Mouse (Mus musculus) forebrain, postnatal 0 days (tissue): ENCODE data around the gene Aida. TPM values are rescaled to one million over a fixed set of nuclear protein-coding genes. Genes with fewer than 3 reads are reported as not detected.

ENCODE experiments used
- ATAC-seq: fragments of 200-750 bp; cut with Nextera tagmentation; 2 replicates; pipeline ENCODE4 v1.8.0; 2017; ENCODE audit warnings: mild to moderate bottlenecking, moderate library complexity
- DNase-seq: peaks from one replicate; pipeline ENCODE4 v3.0.0-alpha.2; 2015
- H3K27ac ChIP-seq: fragments of 300-500 bp; sonication (generic); 2 replicates; pipeline ENCODE4 v1.5.1; 2014; ENCODE audit warnings: low read depth, mild to moderate bottlenecking, antibody characterized with exemption, low read length, moderate library complexity, mixed read lengths
- H3K27me3 ChIP-seq: fragments of 300-500 bp; sonication (generic); 2 replicates; pipeline ENCODE4 v1.6.1; 2014; ENCODE audit warnings: mild to moderate bottlenecking, low read length, mixed read lengths; ENCODE audit not compliant: insufficient read depth
- H3K36me3 ChIP-seq: fragments of 300-500 bp; sonication (generic); 2 replicates; pipeline ENCODE4 v1.6.1; 2014; ENCODE audit warnings: mild to moderate bottlenecking, moderate library complexity; ENCODE audit not compliant: insufficient read depth
- H3K4me1 ChIP-seq: fragments of 300-500 bp; sonication (generic); 2 replicates; pipeline ENCODE4 v1.6.1; 2014; ENCODE audit warnings: antibody characterized with exemption; ENCODE audit not compliant: insufficient read depth
- H3K4me2 ChIP-seq: fragments of 300-500 bp; sonication (generic); 2 replicates; pipeline ENCODE4 v1.6.1; 2014; ENCODE audit warnings: low read depth, mild to moderate bottlenecking, moderate library complexity
- H3K4me3 ChIP-seq: fragments of 300-500 bp; sonication (generic); 2 replicates; pipeline ENCODE4 v1.5.1; 2014; ENCODE audit warnings: low read depth, low read length, mixed read lengths
- H3K9ac ChIP-seq: fragments of 300-500 bp; sonication (generic); 2 replicates; pipeline ENCODE4 v1.6.1; 2014; ENCODE audit warnings: mild to moderate bottlenecking
- H3K9me3 ChIP-seq: fragments of 300-500 bp; sonication (generic); 2 replicates; pipeline ENCODE4 v1.6.1; 2016; ENCODE audit warnings: low read length
- CTCF ChIP-seq: sonication (generic); IDR thresholded peaks from 2 replicates; pipeline ENCODE4 v1.5.1; 2016; ENCODE audit warnings: antibody characterized with exemption, control low read depth, low read depth
- whole genome bisulfite sequencing: fragments of 180-500 bp; shearing (Covaris S2); extraction: QIAGEN DNeasy Blood & Tissue Kit; methylation state at CpG from one replicate; pipeline ENCODE4 v1.1.7; 2014; 5-methylcytosine and 5-hydroxymethylcytosine counted together
- polyA plus RNA-seq: library from polyadenylated mRNA; unstranded; fragments of >200 nt; fragmentation: Nextera tagmentation; extraction: Ambion mirVana; gene quantifications from 2 replicates; pipeline ENCODE4 v1.2.1, GENCODE M21; 2015
- total RNA-seq: library from RNA; depleted of rRNA; stranded (reverse); fragments of >200 nt; gene quantifications from 2 replicates; pipeline ENCODE4 v1.2.3, GENCODE M21; 2014

Aida gene
- total and polyA plus RNA-seq, 2 experiments from 2014 or later, result 46.1 to 54.7 TPM

DNA sequence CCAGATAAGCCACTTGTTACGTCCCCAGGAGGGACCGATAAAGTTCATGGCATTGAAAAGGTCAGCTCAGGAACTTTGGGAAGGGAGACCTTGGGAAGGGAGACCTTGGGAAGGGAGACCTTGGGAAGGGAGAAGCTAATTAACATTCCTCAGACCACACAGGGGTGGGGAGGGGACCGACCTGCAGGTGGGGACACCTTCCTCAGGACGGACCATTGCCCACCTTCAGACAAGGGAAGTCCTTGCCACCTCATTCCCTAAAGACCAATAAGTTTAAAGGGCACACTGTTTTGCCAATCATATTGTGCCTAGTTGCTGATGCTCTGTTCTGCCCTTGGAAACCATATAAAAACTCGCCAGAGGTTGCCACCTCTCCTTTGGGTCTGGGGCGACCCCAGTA lies 28.7 kb upstream of the Aida start:
- 0 out of 2 replicates have a peak, but pooled peaks cover 2% of the 10 kb centered on the region for H3K4me1 ChIP-seq
- H3K27me3 ChIP-seq, result no peaks in the 10 kb centered on the region
- no peak overlapping the region for H3K4me2 ChIP-seq
- H3K9me3 ChIP-seq, result no peaks in the 10 kb centered on the region
- no peak for DNase-seq
- H3K4me3 ChIP-seq, result no peak overlapping the region
- no peak overlapping the region for H3K9ac ChIP-seq
- ATAC-seq, result no peak
- no peaks in the 10 kb centered on the region for H3K36me3 ChIP-seq
- WGBS, result 79% methylated on average over 6 of the region's 6 CpGs
- no peak for TF ChIP-seq CTCF
- H3K27ac ChIP-seq, result no peak overlapping the region

- Histone ChIP-seq H3K27me3 (no peaks in the 10 kb centered on the region), H3K4me3 (no peak overlapping the region), H3K4me2 (no peak overlapping the region), H3K9ac (no peak overlapping the region), H3K9me3 (no peaks in the 10 kb centered on the region), H3K36me3 (peaks cover 10% of the 10 kb centered on the region; the same call in 1 of the 2 replicates), H3K4me1 (no peaks in the 10 kb centered on the region), H3K27ac (no peak overlapping the region)
- peak; percentile 70 for TF ChIP-seq CTCF
- DNase-seq, result peak; percentile 61
- 64% methylated on average over 10 of the region's 10 CpGs for WGBS
- peak; percentile 74; the same call in 1 of the 2 replicates for ATAC-seq
Measured at GRCm38 (mm10) chr1:183272867-183273818, 23.2 kb upstream of the Aida start.

- DNase-seq (no peak), ATAC-seq (no peak)
- TF ChIP-seq CTCF, result no peak
- H3K9me3 ChIP-seq, result no peaks in the 10 kb centered on the region
- no peaks in the 10 kb centered on the region for H3K4me1 ChIP-seq
- H3K27ac ChIP-seq, result no peak overlapping the region
- H3K9ac ChIP-seq, result no peak overlapping the region
- H3K4me3 ChIP-seq, result no peak overlapping the region
- H3K4me2 ChIP-seq, result no peak overlapping the region
- no peaks in the 10 kb centered on the region for H3K27me3 ChIP-seq
- H3K36me3 ChIP-seq, result peaks cover 15% of the 10 kb centered on the region
- WGBS, result 84% methylated on average over 3 of the region's 3 CpGs
Measured at GRCm38 (mm10) chr1:183274385-183274784, 22.0 kb upstream of the Aida start.

GRCm38 (mm10) chr1:183275763-183276162 lies 20.6 kb upstream of the Aida start:
- H3K27ac ChIP-seq, result no peak overlapping the region
- H3K27me3 ChIP-seq, result no peaks in the 10 kb centered on the region
- DNase-seq (no peak), ATAC-seq (no peak)
- no peaks in the 10 kb centered on the region for H3K4me1 ChIP-seq
- no peak overlapping the region for H3K4me2 ChIP-seq
- no peak overlapping the region for H3K4me3 ChIP-seq
- no peaks in the 10 kb centered on the region for H3K9me3 ChIP-seq
- peaks cover 25% of the 10 kb centered on the region for H3K36me3 ChIP-seq
- WGBS, result 79% methylated on average over 5 of the region's 5 CpGs
- no peak overlapping the region for H3K9ac ChIP-seq
- no peak for TF ChIP-seq CTCF

- H3K9ac ChIP-seq, result no peak overlapping the region
- H3K4me2 ChIP-seq, result no peak overlapping the region
- H3K36me3 ChIP-seq, result peaks cover 81% of the 10 kb centered on the region
- H3K27me3 ChIP-seq, result no peaks in the 10 kb centered on the region
- no peak for DNase-seq
- no peak overlapping the region for H3K27ac ChIP-seq
- WGBS, result 82% methylated on average over 3 of the region's 3 CpGs
- no peaks in the 10 kb centered on the region for H3K9me3 ChIP-seq
- H3K4me3 ChIP-seq, result no peak overlapping the region
- no peak for TF ChIP-seq CTCF
- ATAC-seq, result no peak
- H3K4me1 ChIP-seq, result no peaks in the 10 kb centered on the region
Measured at GRCm38 (mm10) chr1:183288351-183288750, 8.0 kb upstream of the Aida start.

GRCm38 (mm10) chr1:183289576-183289975 lies 6.8 kb upstream of the Aida start:
- H3K27ac ChIP-seq, result no peak overlapping the region
- TF ChIP-seq CTCF, result no peak
- no peak overlapping the region for H3K4me2 ChIP-seq
- 88% methylated on average over 4 of the region's 4 CpGs for WGBS
- peaks cover 78% of the 10 kb centered on the region for H3K36me3 ChIP-seq
- no peaks in the 10 kb centered on the region for H3K9me3 ChIP-seq
- H3K4me1 ChIP-seq, result no peaks in the 10 kb centered on the region
- H3K4me3 ChIP-seq, result no peak overlapping the region
- no peaks in the 10 kb centered on the region for H3K27me3 ChIP-seq
- DNase-seq (no peak), ATAC-seq (no peak)
- H3K9ac ChIP-seq, result no peak overlapping the region

DNA sequence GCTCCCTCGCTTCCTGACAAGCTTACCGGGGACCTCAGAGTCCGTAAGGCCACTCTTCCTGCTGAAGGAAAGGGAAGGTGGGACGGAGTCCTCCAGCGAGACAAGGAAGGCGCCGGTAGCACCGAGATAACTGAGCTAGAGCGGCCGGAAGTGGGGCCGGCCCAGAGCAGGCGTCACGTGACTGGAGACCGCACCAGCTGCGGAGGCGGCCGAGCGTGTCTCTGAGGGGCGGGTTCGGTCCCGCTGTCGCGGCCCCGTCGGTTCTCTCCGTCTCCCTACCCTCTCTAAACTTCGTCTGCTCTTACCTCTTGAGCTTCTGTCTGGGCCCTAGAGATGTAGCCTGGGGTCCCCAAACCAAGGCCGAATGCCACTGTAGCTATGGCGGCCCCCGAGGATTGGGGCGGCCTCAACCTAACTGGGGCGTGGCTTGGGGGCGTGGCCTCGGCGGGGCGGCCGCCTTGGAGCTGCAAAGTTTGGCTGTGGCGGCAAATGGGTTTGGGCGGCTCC lies 540 bp downstream of the Aida start, which contains the start of gene Brox:
TSS of gene Brox (minus strand) at position 393 of the 507 bp plus-strand sequence.
- H3K27ac ChIP-seq, result peak within 1 kb of the TSS; percentile 65
- peak within 1 kb of the TSS; percentile 50 for H3K4me2 ChIP-seq
- TF ChIP-seq CTCF, result no peak
- H3K4me3 ChIP-seq, result peak within 1 kb of the TSS; percentile 53
- 3% methylated on average over 39 of the region's 39 CpGs for WGBS
- no peaks in the 10 kb centered on the region for H3K27me3 ChIP-seq
- no peaks in the 10 kb centered on the region for H3K9me3 ChIP-seq
- DNase-seq (peak; percentile 95), ATAC-seq (peak; percentile 96)
- H3K9ac ChIP-seq, result peak within 1 kb of the TSS; percentile 61
- no peaks in the 10 kb centered on the region for H3K4me1 ChIP-seq
- H3K36me3 ChIP-seq, result peaks cover 18% of the 10 kb centered on the region
